Mouse (Mus musculus) MEL (cell line): Measurements from ENCODE around the gene Nhsl2.

ENCODE experiments used
- CHD1 ChIP-seq: IDR thresholded peaks from 2 replicates; pipeline ENCODE4 v1.6.1; 2012; ENCODE audit warnings: low read depth, mild to moderate bottlenecking, inconsistent platforms, low read length, improper control_type of control experiment
- CTCF ChIP-seq, 3 experiments: IDR thresholded peaks in 2 of 3; conservative IDR thresholded peaks in 1 of 3; 2 replicates each; pipeline ENCODE4 v1.5.1; 2011 to 2012; ENCODE audit warnings: low read length in 3 of 3, low read depth in 2 of 3, mild to moderate bottlenecking in 2 of 3, improper control_type of control experiment in 1 of 3, inconsistent platforms in 1 of 3, mixed read lengths in 1 of 3, moderate library complexity in 1 of 3; ENCODE audit not compliant: control insufficient read depth in 1 of 3, insufficient read depth in 1 of 3, poor library complexity in 1 of 3, severe bottlenecking in 1 of 3
- TAL1 ChIP-seq: IDR thresholded peaks from 2 replicates; pipeline ENCODE4 v1.6.1; 2012; ENCODE audit warnings: mild to moderate bottlenecking, inconsistent platforms, low read length, moderate library complexity, mixed read lengths
- ZKSCAN1 ChIP-seq: IDR thresholded peaks from 2 replicates; pipeline ENCODE4 v1.6.1; 2012; ENCODE audit warnings: low read depth, mild to moderate bottlenecking, inconsistent platforms, low read length, improper control_type of control experiment, moderate library complexity
- ZNF384 ChIP-seq: IDR thresholded peaks from 2 replicates; pipeline ENCODE4 v1.6.1; 2012; ENCODE audit warnings: low read depth, mild to moderate bottlenecking, inconsistent platforms, low read length, improper control_type of control experiment

DNA sequence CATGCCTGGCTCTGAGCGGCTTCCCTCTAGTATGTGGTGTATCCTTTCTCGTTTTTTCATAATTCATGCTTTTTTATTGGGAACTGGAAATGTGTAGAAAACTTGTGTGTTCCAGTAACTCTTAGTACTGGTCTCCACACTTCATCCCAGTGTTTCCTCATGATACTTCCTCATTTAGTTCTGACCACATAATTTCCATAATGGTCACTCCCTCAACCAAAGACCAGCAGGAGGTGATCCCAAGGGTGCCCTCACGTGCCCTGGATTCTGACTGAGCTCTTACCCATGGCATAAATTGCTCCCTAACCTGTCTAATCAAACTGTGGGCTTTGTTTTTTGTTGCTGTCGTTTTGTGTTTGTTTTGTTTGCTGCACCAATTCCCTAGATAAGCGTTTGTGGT lies 58.1 kb downstream of the Nhsl2 start:
- TF ChIP-seq ZNF384, result no peak
- TF ChIP-seq ZKSCAN1, result no peak
- TF ChIP-seq TAL1, result no peak
- TF ChIP-seq CTCF (IDR thresholded peaks at IDR 0.05 in 2 of 3, conservative IDR thresholded peaks at IDR 0.05 in 1 of 3; ENCODE audit: control insufficient read depth in 1 of 3, insufficient read depth in 1 of 3, low read depth in 2 of 3, low read length in 3 of 3, poor library complexity in 1 of 3, severe bottlenecking in 1 of 3), result no peak
- TF ChIP-seq CHD1, result no peak
